Mouse (Mus musculus): ENCODE results near the gene Kcnk7.

Kcnk7 gene

DNA sequence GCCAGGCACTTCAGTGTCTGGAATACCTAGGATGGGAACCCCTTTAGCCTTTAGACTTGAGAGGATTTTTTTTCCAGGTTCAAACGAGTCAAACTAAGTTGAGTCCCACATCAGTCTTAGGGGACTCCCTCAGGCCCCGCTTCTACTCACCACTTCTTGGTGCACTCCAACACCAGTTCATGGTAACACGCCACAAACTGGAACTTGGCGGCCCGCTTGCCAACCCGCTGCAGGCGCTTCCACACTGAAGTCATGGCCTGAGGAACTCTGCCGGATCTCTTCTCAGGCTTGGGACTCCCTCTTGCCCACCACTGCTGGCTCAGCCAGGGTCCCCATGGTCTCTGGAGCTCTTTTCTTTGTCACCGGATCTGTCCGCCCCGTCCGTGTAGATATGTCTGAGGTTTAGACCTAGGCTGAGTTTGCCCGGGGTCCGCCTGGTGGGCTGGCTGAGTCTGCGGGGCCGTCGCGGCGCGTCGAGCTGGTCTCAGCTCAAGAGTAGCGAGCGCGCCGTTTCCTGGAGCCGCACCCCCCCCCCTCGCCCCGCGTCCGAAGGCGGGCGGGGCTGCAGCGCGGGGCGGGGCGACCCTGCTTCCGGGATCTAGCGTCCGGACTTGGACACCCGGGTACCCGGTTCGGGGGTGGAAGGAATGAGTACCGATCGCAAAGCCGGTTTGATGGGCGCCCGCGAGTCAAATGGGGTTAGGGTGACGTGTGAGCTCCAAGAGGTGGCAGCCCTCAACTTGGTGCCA is 21.8 kb downstream of the Kcnk7 start, which contains the start of gene Ehbp1l1:
Gene Ehbp1l1 (minus strand): TSS at position 551 of the 749 bp plus-strand sequence.
- DNase-seq = peak; percentile 74

DNA sequence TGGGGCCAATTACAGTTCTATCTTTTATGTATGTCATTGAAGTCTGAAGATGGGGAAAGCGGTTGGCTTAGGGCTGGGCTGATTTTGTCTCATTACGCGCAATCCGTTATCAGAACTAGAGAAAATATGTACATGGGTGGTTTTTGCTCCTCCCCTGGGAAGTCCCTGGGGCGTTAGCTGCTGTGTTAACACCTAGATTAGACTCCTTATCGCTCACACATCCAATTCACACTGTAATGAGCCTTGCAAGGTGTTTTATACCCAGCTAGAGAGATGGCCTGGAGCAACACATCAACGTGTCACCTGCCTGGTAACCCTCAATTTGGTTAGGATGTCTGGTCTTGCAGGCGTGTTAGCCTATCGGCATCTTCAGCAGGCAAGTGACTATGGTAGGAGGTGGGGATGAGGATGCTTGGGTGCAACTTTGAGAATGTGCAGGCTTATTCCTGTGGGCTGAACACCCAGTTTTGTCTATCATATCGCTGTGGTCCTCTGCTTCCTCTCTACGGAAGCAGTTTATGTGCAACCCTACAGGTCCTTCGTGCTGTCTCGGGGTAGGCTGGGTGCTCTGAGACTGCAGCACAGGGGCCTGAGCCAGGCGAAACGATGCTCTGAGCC is 22.9 kb downstream of the Kcnk7 start:
- DNase-seq = no peak

DNA sequence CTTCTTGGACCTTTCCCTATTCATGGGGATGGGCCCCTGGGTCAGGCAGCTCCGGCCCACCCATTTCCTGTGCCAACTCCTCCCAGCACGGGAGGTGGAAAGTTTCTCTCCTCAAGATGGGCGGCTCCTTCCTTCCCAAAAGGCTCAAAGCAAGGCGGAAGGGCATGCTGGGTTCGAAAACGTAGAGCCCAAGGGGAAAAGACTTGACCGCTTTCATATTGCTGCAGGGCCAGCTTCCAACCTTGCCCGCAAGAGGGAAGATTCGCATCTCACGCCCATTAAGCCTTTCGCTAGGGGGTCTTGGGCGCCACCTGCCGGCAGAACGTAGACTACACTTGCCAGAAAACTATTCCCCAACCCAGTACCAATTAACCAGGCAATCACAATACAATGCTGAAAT is 23.5 kb downstream of the Kcnk7 start:
- peak; percentile 90 for DNase-seq

DNA sequence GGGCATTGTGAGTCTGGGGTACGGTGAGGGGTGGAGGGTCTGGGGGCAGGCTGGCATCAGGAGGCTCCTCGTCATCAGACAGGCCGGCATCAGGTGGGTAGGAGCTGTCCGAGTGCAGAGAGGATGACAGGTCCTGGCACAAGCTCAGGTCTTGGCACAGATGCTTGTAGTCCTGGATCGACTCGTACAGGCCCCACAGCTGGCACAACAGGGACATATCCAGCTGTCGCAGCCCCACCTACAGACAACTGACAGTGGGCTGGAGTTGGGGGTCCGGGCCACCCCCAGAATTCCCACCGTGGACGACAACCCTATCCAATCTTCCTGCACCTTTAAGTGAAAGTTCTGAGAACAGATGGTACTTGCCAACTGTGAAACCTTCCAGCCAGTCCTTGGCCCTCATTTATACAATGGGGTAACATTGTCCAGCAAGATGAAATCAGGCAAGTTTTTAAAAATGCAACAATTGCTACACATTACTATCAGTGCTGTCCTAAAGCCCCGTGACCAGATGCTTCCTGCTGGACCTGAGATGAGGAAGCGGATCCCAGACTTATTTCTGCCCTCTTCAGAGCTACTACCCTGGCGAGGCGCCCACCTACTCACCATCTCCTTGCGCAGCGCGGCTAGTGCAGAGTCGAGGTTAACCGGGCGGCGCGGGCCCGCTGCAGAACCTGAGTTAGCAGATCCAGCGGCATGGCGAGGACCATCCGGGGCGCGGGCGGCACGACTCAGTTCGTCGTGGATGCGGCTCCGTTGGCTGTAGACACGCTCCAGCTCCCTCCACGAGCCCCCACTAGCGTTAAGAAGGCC is 24.7 kb downstream of the Kcnk7 start:
- peak; percentile 76 for DNase-seq

DNA sequence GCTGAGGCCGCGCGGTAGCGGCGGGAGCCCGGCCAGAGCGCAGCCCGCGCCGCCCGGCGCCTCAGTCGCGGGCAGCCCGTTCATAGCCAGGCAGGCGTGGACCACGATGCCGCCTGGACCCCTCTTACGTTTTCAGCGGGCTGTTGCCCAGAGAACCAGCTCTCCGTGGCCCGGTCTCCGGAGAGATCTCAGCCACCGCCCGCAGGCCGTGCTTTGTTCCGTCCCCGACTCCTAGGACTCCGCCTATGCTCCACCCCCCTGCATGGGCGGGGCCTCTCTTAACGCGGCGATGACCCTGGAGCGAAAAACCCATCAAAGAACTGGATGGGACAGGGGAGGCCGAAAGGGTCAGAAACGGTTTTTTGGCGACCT is 25.3 kb downstream of the Kcnk7 start, which contains the start of gene Fam89b:
Gene Fam89b (minus strand): TSS at position 210 of the 372 bp plus-strand sequence.
- DNase-seq = peak; percentile 95

DNA sequence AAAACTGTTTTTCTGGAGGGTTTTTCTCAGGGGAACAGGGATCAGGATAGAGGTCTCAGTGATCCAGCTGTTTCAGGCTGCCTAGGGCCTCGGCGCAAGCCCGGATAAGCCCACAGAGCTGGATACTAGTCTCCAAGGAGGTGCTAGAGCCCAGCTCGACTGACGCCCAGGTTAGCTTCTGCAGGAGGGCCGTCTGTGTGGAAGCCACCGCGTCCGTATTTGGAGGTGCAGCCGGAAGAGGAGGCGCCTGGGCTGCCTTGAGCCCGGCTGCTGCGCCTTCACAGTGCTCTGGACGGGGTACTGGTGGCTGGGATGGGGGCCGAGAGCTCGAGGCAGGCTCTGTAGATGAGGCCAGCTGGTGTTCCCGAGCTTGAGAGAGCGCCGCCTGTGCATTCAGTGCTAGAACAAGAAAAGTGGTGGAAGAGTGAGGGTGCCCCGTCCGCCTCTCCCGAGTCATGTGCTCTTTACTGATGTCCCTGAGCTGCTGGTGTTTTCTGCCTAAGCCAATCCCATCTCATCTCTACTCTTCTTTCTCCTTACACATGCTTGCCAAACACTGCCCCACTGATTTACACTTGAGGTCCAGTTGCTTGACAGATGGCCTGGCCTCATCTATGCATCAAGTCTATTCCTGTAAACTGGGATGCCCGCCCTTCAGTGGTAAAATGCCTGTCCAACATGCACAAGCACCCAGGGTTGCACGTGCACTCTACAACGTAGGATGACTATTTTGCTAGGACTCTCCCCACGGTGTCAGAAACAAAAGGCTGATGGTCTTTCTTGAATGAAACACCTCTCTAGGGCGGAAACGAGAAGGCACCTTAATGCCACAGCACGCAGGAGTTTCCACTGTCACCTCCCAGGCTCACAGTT is 26.4 kb downstream of the Kcnk7 start:
- no peak for DNase-seq

DNA sequence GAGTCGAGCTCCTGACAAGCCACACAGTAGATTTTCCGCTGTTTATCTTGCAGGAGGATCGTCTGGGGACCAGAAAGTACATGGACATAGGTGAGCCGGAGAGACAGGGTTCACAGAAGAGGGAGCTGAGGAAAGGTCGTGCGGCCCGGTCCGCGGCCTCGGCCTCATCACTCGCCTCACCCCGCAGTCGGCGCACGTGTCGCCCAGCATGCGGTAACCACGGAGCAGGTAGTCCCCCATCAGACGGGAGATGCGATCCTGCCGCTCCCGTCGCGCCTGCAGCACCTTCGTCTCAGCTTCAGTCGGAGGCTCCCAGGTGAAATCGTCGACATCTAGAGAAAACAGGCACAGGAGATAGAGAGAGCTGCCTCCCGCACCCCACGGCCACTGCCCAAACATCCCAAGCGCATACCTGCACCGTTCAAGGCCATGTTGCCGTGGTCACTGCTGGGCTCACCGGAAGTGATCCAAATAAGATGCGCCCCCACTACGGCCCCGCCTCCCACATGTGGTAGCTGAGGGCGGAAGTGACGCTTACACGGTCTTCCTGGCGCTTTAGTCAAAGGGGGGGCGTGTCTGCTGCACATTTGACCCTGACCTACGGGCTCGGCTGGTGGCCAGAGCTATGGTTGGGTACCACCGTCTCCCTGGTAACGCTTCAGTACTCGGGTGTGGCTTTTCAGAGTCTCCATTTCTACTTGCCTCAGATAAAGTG is 27.3 kb downstream of the Kcnk7 start:
- DNase-seq = peak; percentile 98

DNA sequence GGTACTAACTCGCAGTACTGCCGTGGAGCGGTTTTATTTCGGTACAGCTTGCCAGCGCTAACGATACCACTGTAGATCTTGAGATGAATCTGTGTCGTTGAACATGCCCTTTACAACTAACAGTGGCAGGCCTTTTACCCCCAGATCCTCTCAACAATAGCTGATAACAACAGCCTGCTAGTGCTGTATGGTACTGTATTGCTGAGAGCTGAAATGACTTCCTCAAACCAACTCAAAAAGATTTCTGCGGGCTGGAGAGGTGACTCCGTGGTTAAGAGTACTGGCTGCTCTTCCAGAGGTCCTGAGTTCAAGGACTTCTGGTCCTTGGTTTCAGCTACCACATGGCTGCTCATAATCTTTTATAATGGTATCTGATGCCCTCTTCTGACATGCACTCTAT is 30.2 kb downstream of the Kcnk7 start:
- no peak for DNase-seq

DNA sequence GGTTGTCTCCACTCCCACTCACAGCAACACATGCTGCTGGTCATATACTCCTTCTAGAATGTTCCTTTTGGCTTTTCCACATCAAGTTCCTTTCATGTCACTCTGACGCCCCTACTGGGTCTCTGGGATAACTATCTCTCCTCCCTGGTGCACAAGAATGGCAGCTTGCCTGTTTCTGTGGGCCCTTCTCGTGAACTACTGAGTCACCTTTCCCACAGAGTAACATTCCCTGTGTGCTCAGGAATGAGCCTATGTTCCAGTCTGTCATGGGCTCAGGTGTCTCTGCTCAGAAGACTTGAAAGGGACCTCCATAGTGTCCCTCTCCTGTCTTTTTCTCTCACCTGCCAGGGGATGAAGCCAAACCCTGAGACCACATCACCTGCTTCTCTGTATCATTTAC is 35.3 kb downstream of the Kcnk7 start:
- no peak for DNase-seq

DNA sequence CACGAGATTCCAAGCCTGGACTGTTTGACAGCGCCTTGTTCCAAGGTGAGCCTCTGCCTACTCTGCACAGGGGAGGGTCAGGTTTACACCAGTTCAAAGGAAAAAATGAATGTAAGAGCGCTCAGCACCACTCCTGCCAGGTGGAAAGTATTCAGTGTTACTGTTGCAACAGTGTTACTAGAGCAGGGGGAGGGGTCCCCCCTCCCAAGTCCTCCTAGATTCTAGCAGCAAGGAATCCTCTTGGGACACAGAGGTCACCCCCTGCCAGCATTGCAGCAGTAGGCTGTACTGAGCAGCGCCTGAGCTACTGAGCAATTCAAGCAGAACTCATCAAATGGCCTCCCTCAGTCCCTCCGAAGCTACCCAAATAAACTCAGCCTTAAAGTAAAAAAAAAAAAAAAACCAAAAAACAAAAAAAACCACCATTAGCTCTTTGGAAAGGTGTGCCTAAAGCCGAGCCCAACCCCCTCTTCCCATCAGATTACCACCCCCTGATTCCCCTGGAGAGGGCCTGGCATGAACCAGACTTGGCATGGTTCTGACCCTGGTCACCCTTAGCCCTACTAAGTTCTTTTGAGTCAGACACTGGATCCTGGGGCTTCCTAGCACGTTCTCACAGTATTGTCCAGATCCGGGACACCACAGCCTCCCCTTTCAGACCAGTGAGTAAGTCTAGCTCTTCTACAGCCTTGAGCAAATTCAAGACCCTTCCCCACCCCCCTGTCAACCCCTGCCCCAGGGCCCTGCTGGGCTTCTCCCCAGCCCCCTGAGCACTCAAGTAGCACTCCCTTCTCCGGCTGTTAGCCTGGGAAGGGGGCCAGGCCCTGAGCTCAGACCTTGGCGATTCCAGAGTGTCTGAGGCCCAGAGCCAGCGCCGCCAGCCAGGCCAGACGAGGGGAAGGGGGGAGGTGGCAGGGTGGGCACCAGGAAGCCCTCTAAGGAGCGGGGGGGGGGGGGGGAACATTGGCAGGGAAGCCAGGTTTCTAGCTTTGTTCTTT is 36.5 kb downstream of the Kcnk7 start, which contains the start of gene Ltbp3:
Gene Ltbp3 (plus strand): TSS at position 585 of the 998 bp plus-strand sequence.
- DNase-seq = no peak

DNA sequence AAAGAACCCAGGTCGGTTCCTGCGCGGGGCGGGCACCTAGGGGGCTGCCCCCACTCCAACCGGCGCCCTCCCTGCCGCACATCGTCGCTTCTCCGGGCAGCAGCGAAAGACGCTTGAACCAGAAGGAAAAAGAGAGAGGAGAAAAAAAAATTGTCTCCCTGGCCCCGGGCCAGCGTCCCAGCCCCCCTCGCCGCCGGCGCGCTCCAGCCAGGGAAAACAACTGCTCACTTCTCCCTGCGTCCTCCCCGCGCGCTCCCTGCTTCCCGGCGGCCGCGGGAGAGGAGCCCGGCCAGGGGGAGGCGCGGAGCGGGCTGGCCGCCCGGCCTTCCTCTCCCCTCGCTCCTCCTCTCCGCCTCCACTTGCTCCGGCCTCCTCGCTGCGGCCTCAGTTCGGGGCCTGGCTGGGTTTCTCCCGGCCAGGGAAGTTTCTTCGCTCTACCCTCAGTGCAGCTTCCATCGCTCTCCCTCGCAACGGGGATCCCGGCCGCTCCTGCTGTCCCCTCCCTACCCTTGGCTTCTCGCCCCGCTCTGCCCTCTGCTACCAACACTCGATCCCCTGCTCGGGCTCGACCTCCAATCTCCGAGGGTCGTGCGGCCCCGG is 37.6 kb downstream of the Kcnk7 start:
- DNase-seq = peak; percentile 76

DNA sequence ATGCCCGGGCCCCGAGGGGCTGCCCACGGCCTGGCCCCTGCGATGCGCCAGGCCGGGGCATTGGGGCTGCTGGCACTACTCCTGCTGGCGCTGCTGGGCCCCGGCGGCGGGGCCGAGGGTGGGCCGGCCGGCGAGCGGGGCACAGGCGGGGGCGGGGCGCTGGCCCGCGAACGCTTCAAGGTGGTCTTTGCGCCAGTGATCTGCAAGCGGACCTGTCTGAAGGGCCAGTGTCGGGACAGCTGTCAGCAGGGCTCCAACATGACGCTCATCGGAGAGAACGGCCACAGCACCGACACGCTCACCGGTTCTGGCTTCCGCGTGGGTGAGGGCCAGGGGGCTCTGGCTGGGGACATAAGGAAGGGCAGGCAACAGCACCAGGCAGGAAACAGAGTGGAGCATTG is 38.1 kb downstream of the Kcnk7 start:
- DNase-seq = no peak

DNA sequence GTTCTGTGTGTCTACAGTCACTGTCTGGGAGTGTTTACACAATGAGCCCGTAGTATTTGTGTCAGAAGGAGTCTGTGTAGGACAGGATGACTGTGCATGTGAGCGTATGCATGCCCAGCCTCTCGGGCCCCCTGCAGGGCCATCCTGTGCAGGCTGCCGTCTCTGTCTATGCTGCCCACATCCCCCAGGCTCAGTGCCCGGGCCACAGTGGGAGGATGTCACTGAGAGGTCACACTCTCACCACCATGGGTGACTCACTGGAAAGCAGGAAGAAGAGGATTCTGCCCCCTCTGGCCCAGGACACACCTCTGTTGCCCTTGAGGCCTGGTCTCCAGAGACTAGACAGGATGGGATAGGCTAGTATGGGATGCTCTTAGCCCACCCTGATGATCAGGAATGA is 39.4 kb downstream of the Kcnk7 start:
- DNase-seq = no peak

DNA sequence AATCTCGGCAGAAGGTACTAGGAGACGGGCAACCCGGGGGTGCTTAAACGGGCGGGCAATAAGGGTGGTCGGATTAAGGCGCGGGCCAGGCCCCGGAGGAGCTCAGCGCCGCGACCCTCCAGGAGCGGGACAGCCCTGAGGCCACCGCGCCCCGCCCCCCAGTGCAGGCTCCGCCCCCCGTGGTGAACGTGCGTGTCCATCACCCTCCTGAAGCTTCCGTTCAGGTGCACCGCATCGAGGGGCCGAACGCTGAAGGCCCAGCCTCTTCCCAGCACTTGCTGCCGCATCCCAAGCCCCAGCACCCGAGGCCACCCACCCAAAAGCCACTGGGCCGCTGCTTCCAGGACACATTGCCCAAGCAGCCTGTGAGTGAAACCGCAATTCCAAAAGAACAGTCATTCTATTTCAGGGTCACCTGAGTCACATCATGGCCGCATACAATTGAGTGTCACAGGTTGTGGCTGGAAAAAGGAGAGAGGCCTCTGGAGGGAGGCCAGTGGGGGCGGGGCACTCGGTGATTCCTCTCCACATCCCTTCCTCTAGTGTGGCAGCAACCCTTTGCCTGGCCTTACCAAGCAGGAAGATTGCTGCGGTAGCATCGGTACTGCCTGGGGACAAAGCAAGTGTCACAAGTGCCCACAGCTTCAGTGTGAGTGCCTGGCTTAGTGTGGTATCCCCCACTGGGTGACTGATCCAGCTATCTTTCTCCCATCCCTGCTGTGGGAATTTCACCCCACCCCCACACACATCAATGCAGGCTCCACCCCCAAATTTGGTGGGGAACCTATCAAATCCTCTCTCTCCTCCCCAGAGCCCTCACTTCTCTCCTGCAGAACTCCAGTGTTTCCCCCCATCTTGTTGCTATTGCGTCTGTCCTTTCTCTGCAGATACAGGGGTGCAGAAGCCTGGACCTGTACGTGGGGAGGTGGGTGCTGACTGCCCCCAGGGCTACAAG is 41.9 kb downstream of the Kcnk7 start:
- no peak for DNase-seq

DNA sequence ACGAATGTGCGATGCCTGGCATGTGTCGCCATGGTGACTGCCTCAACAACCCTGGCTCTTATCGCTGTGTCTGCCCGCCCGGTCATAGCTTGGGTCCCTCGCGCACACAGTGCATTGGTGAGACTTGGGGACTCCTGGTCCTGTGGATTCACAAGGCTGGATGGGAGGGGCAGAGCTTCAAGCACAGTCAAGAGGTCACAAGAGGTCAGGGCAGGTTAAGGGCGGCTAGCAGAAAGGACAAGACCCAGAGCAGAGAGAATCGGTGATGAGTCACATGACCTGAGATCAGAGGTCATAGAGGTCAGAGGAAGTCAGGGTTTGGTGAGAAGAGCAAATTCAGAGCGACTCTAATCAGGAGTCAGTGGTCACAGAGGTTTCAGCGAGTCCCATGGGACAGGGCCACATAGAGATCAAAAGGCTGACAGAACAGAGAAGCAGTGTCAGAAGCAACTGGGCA is 42.8 kb downstream of the Kcnk7 start:
- DNase-seq = no peak

DNA sequence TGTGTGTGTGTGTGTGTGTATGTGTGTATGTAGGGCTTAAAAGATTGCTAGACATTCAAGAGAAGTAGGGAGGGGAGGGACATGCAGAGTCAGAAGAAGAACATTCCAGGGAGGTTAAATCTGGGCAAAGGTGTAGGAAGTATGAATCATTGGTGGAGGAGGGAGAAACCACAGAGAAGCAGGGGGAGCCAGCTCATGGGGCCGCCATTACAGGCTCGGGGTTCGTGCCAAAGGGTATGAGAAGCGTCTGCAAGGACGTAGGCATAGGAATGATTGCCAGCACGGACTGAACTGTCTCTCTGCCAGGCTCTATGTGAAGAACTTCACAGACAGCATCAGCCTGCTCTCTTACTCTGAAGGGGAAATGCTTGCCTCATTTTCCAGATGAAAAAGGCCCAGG is 45.3 kb downstream of the Kcnk7 start:
- DNase-seq = no peak

DNA sequence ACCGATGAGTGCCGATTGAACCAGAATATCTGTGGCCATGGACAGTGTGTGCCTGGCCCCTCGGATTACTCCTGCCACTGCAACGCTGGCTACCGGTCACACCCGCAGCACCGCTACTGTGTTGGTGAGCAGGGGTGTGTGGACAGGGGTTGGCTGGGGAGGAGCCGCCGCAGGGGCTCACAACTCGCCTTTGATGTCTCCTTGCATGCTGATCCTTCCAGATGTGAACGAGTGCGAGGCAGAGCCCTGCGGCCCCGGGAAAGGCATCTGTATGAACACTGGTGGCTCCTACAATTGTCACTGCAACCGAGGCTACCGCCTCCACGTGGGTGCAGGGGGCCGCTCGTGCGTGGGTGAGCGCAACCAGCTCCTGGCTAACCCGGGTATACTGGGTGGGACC is 46.8 kb downstream of the Kcnk7 start:
- DNase-seq = no peak

DNA sequence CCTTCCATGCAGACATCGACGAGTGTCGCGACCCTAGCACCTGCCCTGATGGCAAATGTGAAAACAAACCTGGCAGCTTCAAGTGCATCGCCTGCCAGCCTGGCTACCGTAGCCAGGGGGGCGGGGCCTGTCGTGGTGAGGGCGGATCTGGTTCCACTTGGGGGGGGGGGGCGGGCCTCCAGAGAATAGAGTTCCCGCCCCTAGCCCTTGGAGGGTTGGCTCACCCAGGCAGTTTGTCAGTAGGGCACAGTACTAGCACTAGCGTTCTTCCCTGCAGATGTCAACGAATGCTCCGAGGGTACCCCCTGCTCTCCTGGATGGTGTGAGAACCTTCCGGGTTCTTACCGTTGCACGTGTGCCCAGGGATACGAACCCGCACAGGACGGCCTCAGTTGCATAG is 47.6 kb downstream of the Kcnk7 start:
- DNase-seq = peak; percentile 58
